Mouse (Mus musculus): ENCODE measurements around the gene Tex30. TPM values are rescaled to one million over a fixed set of nuclear protein-coding genes. Genes with fewer than 3 reads are reported as not detected.
"Not testable (repeated sequence)": the region's sequence is repeated elsewhere in the genome, so short reads cannot be mapped to it uniquely, and the experiment has no call there.

Tex30 gene
- polyA plus RNA-seq (2017; shearing (Covaris generic)), result 10 to 100 TPM; 36.4 to 83.3 (median 44.5) TPM

- peak; percentile 91 for ATAC-seq
These were observed at the start of gene Tex30 for GRCm38 (mm10) chr1:44102259-44102717. Gene Tex30 (minus strand): TSS chr1:44102441.

GRCm38 (mm10) chr1:44148706-44149105 lies 46.5 kb upstream of the Tex30 start:
- no peak for ATAC-seq

DNA sequence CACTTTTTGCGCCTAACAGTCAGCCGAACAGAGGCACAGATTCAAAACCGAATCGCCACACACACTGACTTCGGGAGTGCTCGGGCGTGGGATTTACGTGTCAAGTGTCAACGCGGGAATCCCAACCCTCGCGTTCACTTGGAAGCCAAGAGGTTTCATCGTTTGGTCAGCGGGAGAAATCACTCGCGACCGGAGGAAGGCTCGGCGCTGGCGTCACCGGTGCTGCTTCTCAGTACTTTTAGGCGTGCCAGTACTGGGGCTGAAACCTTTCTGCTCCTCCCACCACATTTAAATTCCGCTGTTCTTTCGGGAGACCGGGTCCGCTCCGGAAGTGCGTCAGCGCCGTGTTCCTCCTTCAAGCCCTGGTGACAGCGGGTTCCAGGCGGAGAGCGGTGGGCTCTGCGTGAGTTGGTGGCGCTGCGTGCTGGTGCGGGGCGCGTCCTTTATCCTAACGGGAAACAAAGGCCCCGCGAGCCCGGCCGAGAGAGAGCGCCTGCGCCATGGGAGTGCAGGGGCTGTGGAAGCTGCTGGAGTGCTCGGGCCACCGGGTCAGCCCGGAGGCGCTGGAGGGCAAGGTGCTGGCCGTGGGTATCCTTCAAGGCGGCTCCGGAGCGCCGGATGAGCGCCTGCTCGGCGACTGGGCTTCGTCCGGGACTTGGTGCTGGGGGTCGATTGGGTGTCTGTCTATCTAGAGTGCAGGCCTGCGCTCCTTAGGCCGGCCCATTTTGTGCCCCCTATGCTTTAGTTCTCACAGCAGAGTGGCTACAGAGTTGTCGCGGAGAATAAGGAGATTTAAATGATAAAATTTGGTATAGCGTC lies 45.5 kb upstream of the Tex30 start, which contains the start of gene Ercc5:
TSS of gene Ercc5 (plus strand) at position 182 of the 819 bp plus-strand sequence.
- ATAC-seq, result peak; percentile 99

GRCm38 (mm10) chr1:44142747-44143146 lies 40.5 kb upstream of the Tex30 start:
- ATAC-seq, result no peak

GRCm38 (mm10) chr1:44140232-44140631 lies 38.0 kb upstream of the Tex30 start:
- no peak for ATAC-seq

DNA sequence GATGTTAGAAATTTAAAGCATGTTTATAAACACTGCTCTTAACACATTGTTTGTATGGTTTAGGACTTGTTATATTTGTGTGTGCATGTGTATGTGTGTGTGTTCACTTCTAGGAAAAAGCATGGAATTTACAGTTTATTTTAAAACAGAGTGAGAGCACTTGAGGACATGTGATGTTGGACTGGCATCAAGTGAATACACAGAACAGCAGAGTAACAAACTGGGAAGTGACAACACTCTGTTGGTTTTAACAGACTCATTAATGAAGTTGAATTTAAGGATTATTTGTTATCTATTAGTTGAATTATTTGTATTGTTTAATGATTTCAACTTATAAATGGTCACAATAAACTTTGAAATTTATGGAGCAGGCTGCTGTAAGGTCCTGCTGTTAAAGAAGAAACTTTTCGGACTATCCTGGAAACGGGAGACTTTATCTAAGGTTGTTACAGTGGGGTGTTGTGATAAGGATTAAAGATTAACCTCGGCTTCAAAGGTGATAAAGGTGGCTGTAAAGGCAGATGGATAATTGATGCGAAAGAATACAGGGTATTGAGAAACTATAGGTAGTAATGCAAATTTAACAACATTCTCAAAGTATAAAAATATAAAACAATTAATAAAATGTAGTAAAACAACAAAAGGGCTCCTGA lies 27.8 kb upstream of the Tex30 start:
- no peak for ATAC-seq

- no peak for ATAC-seq
These were observed 23.3 kb upstream of the Tex30 start for GRCm38 (mm10) chr1:44125590-44125989.

DNA sequence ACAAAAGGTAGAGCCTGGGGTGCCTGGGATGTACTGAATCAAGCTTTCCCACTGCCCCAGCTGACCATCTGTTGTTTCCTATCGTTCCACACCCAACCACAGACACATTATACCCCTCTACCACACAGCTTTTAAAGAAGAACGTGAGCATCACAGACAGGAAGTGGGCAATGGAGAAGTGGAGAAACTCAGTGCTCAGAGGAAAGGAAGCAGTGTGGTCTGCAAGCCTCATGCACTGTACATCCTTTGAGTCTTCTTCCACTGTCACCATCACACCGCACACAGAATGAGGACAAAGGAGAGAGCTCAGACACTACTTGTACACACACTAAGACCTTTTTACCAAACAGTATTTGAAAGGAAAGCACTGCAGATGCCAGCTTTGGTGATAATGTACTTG lies 20.0 kb upstream of the Tex30 start:
- peak; percentile 72 for ATAC-seq

DNA sequence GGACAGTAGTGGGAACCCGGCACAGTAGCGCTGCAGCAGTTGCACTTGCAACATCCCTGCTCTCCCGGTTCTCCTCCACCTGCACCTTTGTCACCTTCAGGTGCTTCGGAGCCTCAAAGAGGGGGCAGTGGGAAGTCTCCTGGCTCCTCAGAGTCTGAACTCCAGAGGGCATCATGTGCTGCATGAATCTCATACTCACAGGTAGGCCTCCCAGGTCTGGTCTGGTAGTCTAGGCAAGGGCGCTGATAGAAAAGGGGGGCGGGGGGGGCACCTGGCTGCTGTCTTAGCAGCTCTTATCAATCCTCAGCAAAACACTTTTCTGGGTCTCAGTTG lies 17.8 kb upstream of the Tex30 start:
- no peak for ATAC-seq

DNA sequence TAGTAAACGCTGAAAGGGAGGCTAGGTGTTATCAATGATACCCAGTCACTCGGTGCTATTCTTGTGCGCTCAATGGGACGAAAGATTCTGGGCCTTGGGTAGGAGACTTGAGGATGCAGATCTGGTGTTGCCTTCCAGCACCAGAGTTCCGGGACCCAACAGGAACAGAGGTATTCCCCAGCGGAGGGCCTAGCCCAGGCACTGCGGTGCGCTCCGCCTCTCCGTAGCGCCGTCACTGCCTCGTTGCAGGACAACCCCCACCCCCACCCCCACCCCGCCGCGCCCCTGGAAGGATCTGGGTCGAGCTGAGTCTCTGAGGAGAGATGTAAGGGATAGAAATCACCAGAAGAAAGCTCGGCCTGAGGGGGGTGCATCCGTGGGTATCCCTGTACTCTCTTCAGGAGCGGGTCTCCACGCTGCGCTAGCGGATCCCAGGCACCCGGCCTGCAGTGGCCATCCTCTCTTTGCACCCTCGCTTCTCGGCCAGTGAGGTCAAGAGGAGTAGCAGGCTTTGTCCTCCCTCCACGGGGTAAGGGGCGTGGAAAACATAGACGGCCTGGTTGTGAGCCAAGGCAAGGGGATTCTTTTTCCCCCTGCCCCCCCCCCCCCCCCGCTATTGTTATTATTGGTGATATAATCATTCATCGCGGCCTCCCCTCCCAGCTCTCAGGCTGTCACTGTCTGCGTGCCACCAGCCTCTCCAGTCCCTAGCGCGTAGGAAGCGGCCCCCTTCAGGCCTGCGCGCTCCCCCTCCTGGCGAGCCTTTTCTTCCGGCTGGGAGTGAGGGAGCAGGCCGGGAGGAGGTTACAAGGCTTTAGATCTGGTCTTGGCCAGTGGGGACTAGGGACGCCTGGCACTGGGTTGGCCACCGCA lies 17.2 kb upstream of the Tex30 start:
- ATAC-seq, result peak; percentile 32

DNA sequence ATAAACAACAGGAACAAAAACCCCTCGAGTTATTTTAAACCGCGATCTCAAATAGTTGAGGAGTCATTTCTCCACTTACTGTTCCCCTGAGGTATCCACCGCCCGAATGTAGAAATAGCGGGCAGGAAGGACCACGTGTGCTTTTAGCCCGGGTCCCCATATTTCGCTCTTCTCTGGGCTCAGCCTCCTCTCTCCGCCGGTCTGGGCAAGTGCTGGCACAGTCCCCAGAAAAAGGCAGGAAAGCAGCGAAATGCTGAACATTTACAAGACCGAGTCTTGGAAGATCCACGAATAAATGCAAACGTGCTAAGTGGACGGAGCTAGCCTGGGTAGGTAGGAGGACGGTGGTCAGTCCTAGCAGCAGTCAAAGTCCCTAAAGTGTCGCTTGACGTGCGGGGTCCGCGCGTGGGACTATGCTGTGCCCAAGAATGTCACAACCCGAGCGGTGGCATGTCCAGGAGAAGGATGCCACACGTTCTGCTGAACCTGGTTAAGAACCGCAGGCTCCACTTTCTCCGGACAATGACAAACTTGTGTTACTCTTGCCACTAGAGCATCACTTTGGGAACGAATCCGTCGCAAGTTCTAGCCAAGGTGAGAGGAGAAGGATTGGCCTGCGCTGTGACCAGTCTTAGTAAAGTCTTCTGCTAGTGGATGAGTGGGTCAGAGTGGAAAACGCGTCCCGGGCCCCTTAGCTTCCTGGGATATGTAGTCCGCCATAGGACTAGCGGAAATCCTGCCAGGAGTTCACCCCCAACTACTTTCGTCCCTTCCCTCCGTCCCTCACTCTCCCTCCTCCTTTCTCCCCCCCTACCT lies 16.2 kb upstream of the Tex30 start, which contains the start of the genes Kdelc1 and Bivm:
TSS of gene Kdelc1 (minus strand) at position 570 of the 816 bp plus-strand sequence.
TSS of gene Bivm (plus strand) at position 719 of the 816 bp plus-strand sequence.
- peak; percentile 83 for ATAC-seq

- ATAC-seq, result no peak
These were observed 15.3 kb upstream of the Tex30 start for GRCm38 (mm10) chr1:44117571-44117970.

DNA sequence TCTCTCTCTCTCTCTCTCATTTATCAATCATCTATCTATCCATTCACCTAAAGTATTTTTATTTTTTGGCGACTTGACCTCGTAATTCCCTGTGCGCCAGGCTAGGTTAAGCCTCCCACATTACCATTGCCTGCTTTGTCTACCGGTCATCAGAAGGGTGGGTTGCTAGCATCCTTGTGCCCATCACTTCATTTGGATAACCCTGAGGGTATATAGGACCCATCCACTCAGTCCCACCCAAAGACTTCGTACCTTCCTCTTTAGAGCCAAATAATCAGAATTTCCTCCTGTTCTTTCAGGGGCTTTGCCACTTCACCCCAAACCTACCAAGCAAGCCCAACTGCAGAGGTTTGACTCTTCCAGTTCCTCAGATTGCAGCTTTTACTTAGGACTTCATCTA lies 698 bp upstream of the Tex30 start:
- no peak for ATAC-seq

- ATAC-seq, result peak; percentile 63
These were observed 604 bp downstream of the Tex30 start for GRCm38 (mm10) chr1:44101448-44102225.

GRCm38 (mm10) chr1:44064625-44065024 lies 37.6 kb downstream of the Tex30 start:
- peak; percentile 86 for ATAC-seq

GRCm38 (mm10) chr1:44063439-44063838 lies 38.8 kb downstream of the Tex30 start:
- no peak for ATAC-seq

GRCm38 (mm10) chr1:44061836-44062235 lies 40.4 kb downstream of the Tex30 start, which contains the start of gene Gm8251:
Gene Gm8251 (minus strand): TSS chr1:44061936.
- ATAC-seq, result no peak

- no peak for ATAC-seq
These were observed 44.4 kb downstream of the Tex30 start for GRCm38 (mm10) chr1:44057805-44058204.

DNA sequence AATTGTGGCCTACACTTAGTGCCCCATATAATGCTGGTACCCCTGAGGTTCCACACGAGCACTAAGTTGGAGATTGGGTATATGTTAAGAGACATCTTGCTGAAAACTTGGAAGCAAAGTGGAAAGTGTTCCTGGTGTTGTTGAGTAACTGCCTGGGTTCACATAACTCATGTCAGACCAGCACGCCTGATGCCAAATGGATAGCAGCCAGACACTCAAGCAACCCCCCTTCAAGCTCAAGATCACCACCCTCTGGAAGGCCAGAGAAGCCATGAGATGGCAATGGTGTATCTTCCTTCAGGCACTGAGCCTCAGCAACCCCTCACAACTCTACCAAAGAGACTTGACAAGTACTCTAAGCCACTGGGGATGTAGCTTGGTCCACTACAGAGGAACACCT lies 55.7 kb downstream of the Tex30 start:
- no peak for ATAC-seq

- not testable (repeated sequence) for ATAC-seq
These were observed 56.6 kb downstream of the Tex30 start for GRCm38 (mm10) chr1:44045689-44046088.

- ATAC-seq, result no peak
These were observed 59.7 kb downstream of the Tex30 start for GRCm38 (mm10) chr1:44042555-44042915.

Data from inflammation-experienced regulatory T-cells, adult 6 months (primary cell).